Mouse (Mus musculus) stomach, embryonic 15.5 days (tissue): ENCODE results near the gene Dynlt1f. TPM values are rescaled to one million over a fixed set of nuclear protein-coding genes. Genes with fewer than 3 reads are reported as not detected.
"Not testable (repeated sequence)": the region's sequence is repeated elsewhere in the genome, so short reads cannot be mapped to it uniquely, and the experiment has no call there.

Source experiments
- ATAC-seq: fragments of 200-750 bp; cut with Nextera tagmentation; 2 replicates; pipeline ENCODE4 v1.8.0; 2017; ENCODE audit warnings: low read depth, moderate number of reproducible peaks, moderate TSS enrichment; ENCODE audit not compliant: insufficient read depth, low FRiP score
- H3K27ac ChIP-seq: fragments of 300-500 bp; sonication (generic); 2 replicates; pipeline ENCODE4 v1.5.1; 2015; ENCODE audit warnings: mild to moderate bottlenecking, inconsistent platforms
- H3K27me3 ChIP-seq: fragments of 300-500 bp; sonication (generic); replicated peaks from 2 replicates; pipeline ENCODE4 v1.6.1; 2015; ENCODE audit warnings: inconsistent platforms
- H3K36me3 ChIP-seq: fragments of 300-500 bp; sonication (generic); 2 replicates; pipeline ENCODE4 v1.6.1; 2015; ENCODE audit warnings: inconsistent platforms
- H3K4me1 ChIP-seq: fragments of 300-500 bp; sonication (generic); 2 replicates; pipeline ENCODE4 v1.6.1; 2015; ENCODE audit warnings: inconsistent platforms
- H3K4me2 ChIP-seq: fragments of 300-500 bp; sonication (generic); 2 replicates; pipeline ENCODE4 v1.6.1; 2015; ENCODE audit warnings: mild to moderate bottlenecking, inconsistent platforms
- H3K4me3 ChIP-seq: fragments of 300-500 bp; sonication (generic); replicated peaks from 2 replicates; pipeline ENCODE4 v1.5.1; 2015; ENCODE audit warnings: inconsistent platforms
- H3K9ac ChIP-seq: fragments of 300-500 bp; sonication (generic); 2 replicates; pipeline ENCODE4 v1.6.1; 2015; ENCODE audit warnings: inconsistent platforms
- H3K9me3 ChIP-seq: fragments of 300-500 bp; sonication (generic); 2 replicates; pipeline ENCODE4 v1.6.1; 2016; ENCODE audit warnings: inconsistent platforms
- WGBS: fragments of 180-500 bp; shearing (Covaris S2); methylation state at CpG from one replicate; pipeline ENCODE4 v1.1.7; 2015; 5-methylcytosine and 5-hydroxymethylcytosine counted together
- polyA plus RNA-seq: library from polyadenylated mRNA; unstranded; fragments of >200 nt; fragmentation: Nextera tagmentation; extraction: Ambion mirVana; gene quantifications from 2 replicates; pipeline ENCODE4 v1.2.1, GENCODE M21; 2015

Dynlt1f gene
- polyA plus RNA-seq, result 226 and 249 TPM in 2 replicates

DNA sequence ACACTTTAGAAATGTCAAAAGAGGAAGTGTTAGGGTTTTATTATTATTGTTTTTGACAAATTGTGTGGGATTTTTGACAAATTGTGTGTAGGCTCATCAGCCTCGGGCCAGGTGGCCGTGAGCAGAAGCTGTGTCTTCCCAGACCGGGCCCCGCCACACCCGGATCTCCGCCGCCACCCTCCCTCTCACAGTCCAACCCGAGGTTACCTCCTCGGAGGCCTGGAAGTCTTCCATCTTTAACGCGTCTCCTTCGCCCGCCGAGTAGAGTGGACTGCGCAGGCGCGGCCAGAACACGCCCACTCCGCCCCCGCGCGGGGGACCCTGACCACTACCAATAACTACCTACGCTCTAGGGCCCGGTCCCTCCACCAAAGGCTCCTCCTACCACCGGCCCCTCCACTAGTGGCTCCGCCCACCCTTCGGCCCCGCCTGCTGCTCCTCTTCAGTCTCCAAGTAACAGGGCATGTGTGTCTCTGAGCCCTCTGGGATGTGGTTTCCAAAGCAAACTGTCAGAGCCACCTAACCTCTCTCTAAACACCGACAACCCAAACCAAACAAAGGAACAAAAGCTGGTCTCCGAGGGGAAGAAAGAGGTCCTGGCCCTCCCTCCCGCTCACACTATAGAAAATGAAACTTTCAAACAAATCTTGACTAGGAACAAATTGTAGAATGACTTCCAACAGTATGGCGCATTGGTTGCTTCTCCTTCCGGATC lies at the start of gene Dynlt1f:
Gene Dynlt1f, minus strand, starts transcription at position 334 of the 715 bp plus-strand sequence.
- not testable (repeated sequence) for H3K4me1 ChIP-seq, H3K36me3 ChIP-seq, H3K9me3 ChIP-seq, H3K27me3 ChIP-seq
- peak; percentile 95 for ATAC-seq
- H3K9ac ChIP-seq, result peak within 1 kb of the TSS; percentile 12; the same call in 1 of the 2 replicates
- H3K4me3 ChIP-seq, result peak within 1 kb of the TSS; percentile 55
- 2% methylated on average over 21 of the region's 33 CpGs for WGBS
- H3K27ac ChIP-seq, result peak within 1 kb of the TSS; percentile 80
- H3K4me2 ChIP-seq, result peak within 1 kb of the TSS; percentile 52

DNA sequence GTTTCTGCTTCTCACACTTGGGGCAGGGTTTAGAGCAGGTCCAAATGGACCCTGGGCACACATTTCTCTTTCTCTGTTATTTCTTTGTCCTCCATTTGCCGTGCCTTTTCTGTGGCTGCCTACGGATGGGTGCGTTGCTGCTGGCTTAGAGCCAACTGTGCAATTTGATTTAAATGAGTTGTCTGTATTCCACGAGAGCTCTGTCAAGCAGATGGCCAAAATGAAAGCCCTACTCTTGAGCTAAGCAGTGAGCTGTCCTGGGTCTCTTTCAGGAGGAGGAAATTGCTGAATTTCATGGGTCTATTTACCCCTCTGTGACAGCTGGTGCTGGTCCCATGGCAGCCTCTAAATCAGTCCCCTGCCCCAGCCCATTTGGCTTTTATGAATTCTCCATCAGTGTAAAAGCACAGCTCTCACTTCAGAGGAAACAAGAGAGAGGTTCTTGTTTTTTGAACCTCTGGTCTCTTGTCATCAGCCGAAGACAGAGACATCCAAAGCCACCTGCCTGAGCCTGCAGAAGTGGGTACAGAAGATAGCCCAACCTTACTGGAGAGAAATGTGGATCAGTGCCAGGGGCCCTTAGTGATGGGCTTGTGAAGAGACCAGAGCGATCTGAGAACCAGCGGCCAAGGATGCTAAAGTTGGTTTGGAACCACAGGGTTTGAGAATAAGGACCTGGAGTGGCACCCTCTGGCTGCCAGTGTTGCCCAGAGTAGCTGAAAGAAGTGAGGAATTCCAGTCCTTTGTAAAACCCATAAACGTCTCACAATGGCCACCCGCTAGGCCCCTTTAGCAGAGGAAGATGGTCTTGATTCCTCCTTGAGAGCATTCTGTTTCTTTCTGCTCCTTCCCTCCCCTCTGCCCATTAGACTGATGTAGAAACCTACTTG lies 47.9 kb upstream of the Dynlt1f start:
- not testable (repeated sequence) for ATAC-seq, H3K27me3 ChIP-seq, H3K4me2 ChIP-seq, H3K9me3 ChIP-seq, H3K9ac ChIP-seq, H3K36me3 ChIP-seq, H3K4me1 ChIP-seq, H3K27ac ChIP-seq, H3K4me3 ChIP-seq
- WGBS, result 62% methylated on average over 9 of the region's 9 CpGs

DNA sequence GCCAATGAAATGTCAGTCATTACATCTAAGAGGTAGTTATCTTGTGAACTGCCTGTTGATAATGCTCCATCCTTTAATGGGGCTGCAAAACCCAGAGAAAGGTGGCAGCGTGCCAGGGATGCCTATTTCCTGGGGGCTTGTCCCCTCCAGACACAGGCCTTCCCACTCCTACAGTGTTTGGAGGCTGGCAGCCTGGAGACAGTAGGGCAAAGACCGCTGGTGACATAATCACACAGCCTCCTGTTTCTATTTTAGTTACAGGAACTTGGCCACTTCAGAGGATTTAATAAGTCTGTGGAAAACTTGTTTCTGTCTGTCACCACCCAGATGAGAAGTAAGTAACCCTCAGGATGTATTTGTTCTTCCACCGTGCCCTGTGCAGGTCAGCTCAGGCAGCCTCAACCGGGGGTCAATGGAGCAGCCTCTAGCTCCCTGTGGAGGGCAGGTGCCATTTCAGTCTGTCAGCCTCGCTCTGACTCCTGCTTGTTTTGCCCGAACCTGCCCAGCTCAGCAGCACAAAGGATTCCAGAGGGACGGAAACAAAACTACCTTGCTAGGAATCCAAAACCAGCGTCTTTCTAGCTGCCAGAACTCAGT lies 47.0 kb upstream of the Dynlt1f start:
- H3K36me3 ChIP-seq, H3K4me2 ChIP-seq, H3K27ac ChIP-seq, H3K4me1 ChIP-seq, H3K27me3 ChIP-seq, H3K4me3 ChIP-seq, H3K9me3 ChIP-seq, ATAC-seq, H3K9ac ChIP-seq: not testable (repeated sequence)
- WGBS, result 39% methylated on average over 2 of the region's 8 CpGs

DNA sequence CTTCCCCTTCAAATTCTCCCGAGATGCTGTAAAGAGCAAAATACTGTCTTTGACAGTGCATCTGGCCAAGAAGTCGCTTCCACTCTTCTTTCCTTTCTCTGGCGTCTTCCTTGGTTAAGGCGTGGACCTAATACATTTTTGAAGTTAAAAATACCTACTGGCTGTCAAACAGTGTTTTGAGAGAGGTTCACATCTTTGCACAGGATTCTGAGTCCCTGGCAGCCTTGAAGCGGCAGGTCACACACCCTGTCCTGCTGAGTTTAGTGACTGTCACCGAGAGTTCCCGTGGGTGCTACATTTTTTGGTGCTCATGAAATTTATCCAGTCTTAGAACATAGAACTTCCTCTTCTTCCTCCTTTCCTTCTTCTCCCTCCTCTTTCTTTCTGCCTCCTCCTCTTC lies 44.4 kb upstream of the Dynlt1f start:
- not testable (repeated sequence) for H3K4me3 ChIP-seq, H3K4me2 ChIP-seq, H3K36me3 ChIP-seq, H3K27ac ChIP-seq, H3K9ac ChIP-seq, ATAC-seq, H3K9me3 ChIP-seq, H3K27me3 ChIP-seq, H3K4me1 ChIP-seq
- 68% methylated on average over 4 of the region's 7 CpGs for WGBS

DNA sequence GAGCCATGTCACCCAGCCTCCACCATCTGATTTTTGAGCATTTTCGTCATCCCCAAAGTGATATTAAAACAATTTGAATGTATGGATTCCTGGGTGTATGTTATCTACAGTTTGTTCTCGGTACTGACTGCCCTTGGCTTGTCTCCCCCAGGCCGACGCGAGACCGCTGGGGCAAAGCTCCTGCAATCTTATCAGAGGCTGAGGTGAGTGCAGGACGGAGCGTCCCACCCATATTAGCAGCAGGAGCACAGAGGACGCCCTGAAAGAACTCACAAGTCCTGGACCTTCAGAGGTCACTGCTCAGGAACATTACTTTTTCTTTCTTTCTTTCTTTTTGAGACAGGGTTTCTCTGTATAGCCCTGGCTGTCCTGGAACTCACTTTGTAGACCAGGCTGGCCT lies 43.8 kb upstream of the Dynlt1f start:
- H3K27ac ChIP-seq, H3K9ac ChIP-seq, ATAC-seq, H3K4me3 ChIP-seq, H3K9me3 ChIP-seq, H3K4me2 ChIP-seq, H3K36me3 ChIP-seq, H3K4me1 ChIP-seq, H3K27me3 ChIP-seq: not testable (repeated sequence)
- 78% methylated on average over 9 of the region's 9 CpGs for WGBS

DNA sequence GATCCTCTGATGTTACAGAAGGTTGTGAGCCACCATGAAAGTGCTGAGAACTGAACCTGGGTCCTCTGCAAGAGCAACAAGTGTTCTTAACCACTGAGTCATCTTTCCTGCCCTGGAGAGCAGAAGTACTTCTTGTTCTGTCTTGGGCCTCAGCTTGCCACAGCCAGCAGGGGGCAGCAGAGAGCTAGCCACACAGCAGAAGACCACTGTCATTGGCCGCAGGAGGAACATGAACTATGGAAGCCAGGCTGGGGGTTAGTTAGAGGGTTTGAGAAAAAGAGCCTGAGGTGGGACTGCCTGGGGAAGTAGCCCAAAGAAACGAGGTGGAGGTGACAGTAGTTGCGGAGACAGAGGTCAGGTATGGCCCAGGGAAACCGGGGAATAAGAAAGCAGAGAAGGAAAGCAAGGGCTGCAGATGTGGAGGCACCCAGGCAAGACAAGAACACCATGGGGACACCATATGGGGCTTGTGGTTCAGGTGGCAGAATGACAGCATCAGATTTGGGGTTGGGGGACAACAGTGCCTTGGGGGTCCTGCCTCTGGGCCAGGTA lies 41.6 kb upstream of the Dynlt1f start:
- H3K4me2 ChIP-seq, H3K36me3 ChIP-seq: not testable (repeated sequence)
- WGBS, result 29% methylated on average over 4 of the region's 4 CpGs

DNA sequence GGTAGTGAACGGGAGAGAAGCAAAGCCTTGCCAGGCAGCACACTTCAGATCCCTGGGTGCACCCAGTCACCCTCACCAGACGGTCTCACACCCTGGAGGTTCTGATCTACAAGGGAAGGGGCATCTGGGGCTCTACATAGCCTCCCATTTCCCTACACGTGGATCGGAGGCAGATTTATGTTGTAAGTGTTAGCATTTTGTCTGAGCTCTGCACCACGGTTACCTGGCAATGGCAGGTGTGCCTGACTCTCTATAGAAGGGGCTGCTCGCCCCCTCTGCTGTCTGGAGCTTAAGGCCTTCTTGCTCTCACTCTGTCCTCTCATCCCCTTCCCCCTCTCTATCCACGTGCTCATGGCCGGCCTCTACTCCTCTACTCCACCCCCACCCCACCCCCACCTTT lies 40.8 kb upstream of the Dynlt1f start:
- H3K27ac ChIP-seq, H3K27me3 ChIP-seq, H3K4me3 ChIP-seq, H3K4me1 ChIP-seq, ATAC-seq, H3K4me2 ChIP-seq, H3K9ac ChIP-seq, H3K9me3 ChIP-seq, H3K36me3 ChIP-seq: not testable (repeated sequence)
- 52% methylated on average over 8 of the region's 8 CpGs for WGBS

More for the DNA sequence above, 41.6 kb upstream of the Dynlt1f start:
- not testable (repeated sequence) for H3K4me3 ChIP-seq, H3K9ac ChIP-seq, H3K4me1 ChIP-seq, H3K27me3 ChIP-seq, H3K27ac ChIP-seq, ATAC-seq, H3K9me3 ChIP-seq

DNA sequence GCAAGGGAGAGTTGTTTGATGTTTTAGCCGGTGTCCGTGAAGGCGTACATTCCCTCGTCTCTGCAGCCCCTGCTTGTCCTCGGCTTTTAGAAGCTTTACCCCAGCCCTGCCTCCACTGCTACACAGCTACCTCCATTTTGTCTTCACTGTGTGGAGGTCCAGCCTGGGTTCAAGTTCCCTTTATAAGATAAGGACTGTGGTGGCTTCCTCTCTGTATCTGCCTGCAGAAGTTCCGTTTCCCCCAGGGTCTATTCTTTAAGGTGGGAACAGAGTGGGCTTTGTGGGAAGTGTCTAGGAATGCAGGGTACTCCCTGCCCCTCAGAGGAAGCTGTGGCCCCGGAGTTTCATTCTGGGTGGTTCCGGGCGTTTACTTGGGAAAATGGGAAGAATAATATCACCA lies 40.0 kb upstream of the Dynlt1f start:
- ATAC-seq, H3K27me3 ChIP-seq, H3K36me3 ChIP-seq, H3K9me3 ChIP-seq, H3K4me2 ChIP-seq, H3K4me3 ChIP-seq, H3K4me1 ChIP-seq, H3K9ac ChIP-seq, H3K27ac ChIP-seq: not testable (repeated sequence)
- 70% methylated on average over 9 of the region's 9 CpGs for WGBS

DNA sequence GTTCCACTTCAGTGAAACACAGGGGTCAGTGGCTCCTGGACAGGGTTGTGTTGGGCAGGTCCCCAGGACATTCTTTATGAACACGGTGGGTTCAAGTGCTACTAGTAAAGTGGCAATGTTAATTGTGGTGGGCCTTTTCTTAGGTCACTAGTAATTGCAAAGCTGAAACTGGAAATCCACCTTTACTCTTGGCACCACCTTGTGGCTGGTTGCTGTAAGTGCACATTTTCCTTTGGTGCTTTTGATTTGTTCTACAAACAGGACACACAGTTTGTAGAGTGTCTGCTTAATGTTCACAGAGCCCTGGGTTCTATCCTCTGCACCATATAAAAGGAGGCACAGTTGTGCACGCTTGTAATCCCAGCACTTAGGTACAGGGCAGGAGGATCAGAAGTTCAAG lies 35.9 kb upstream of the Dynlt1f start:
- not testable (repeated sequence) for H3K36me3 ChIP-seq, H3K4me3 ChIP-seq, H3K9me3 ChIP-seq, H3K4me1 ChIP-seq, ATAC-seq, H3K9ac ChIP-seq, H3K27ac ChIP-seq, H3K4me2 ChIP-seq, H3K27me3 ChIP-seq
- WGBS, result 14% methylated on average over 2 of the region's 2 CpGs

DNA sequence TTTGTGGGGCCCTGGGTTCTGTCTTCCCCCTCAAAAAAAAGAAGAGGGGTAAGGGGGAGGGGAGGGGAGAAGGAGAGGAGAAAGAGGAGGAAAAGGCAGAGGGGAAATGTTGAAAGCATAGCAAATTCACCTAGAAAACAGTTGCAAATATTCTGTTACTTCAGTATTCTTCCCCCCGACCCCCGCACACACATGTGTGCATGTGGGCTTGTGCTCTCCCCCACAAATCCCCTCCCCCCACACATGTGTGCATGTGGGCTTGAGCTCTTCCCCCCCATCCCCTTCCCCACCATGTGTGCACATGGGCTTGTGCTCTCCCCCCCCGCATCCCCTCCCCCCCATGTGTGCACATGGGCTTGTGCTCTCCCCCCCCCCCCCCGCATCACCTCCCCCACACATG lies 33.6 kb upstream of the Dynlt1f start:
- not testable (repeated sequence) for H3K4me1 ChIP-seq, H3K36me3 ChIP-seq, H3K9me3 ChIP-seq, H3K27ac ChIP-seq, H3K9ac ChIP-seq, H3K4me2 ChIP-seq, ATAC-seq, H3K4me3 ChIP-seq, H3K27me3 ChIP-seq
- 86% methylated on average over 2 of the region's 4 CpGs for WGBS

DNA sequence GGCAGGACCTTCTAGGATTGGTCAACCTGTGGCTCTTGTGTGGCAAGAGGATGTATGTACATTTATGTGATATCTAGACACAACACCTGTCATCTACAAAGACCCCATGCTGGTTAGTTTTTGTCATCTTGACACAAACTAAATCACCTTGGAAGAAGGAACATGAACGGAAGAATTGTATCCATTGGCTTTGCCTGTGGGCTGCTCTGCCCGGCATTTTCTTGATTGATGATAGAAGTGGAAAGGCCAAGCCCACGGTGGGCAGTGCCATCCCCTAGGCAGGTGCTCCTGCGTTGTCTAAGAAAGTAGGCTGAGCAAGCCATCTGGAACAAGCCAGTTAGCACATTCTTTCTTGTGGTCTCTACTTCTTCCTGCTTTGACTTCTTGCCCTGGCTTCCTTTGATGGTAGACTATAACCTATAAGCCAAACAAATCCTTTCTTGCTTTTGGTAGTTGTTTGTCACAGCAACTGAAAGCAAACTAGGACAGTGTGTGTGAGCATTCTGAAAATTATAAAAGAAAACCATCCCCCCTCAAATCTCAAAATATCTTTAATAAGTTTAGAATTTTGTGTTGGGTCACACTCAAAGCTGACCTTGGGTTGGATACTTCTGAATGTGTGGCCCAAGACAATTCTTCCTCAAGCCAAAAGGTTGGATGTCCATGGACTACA lies 30.7 kb upstream of the Dynlt1f start:
- ATAC-seq, H3K4me3 ChIP-seq, H3K27ac ChIP-seq, H3K4me1 ChIP-seq, H3K36me3 ChIP-seq, H3K9me3 ChIP-seq, H3K9ac ChIP-seq, H3K4me2 ChIP-seq, H3K27me3 ChIP-seq: not testable (repeated sequence)
- WGBS, result 90% methylated on average over 3 of the region's 4 CpGs
